Mouse (Mus musculus): ENCODE measurements at regions not wholly inside any gene's neighbourhood (a gene's known extent, or its start where the extent isn't known, plus 50 kb on each side); places are given as distances from the start of the nearest gene placed in this dataset.

DNA sequence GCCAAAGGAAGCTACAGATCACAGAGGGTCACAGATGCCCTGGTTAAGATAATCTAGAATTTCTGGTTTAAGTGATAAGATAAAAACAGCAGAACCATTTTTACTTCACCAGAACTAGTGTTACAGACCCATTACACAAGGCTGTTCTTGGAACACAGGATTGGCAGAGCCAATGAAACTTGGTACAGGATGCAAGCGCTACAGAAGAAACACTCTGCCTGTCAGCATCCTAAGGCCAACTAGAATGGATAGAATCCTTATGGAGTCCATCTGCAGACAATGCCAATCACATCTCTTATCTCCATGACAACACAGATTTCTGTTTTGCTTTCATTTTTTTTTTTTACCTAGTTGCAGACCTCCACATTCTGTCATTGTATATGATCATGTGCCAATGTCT is 759.4 kb upstream of the Stxbp6 start:
- 94% methylated on average over 1 of the region's 1 CpGs for WGBS
- no peak overlapping the region for H3K4me3 ChIP-seq
- H3K9me3 ChIP-seq = 0 out of 2 replicates have a peak, but pooled peaks cover 4% of the 10 kb centered on the region
- H3K27ac ChIP-seq = no peak overlapping the region
- no peak overlapping the region for H3K9ac ChIP-seq
- no peak for ATAC-seq (ENCODE audit: low FRiP score, low read depth)
- H3K36me3 ChIP-seq = no peaks in the 10 kb centered on the region
- H3K4me1 ChIP-seq = 0 out of 2 replicates have a peak, but pooled peaks cover 11% of the 10 kb centered on the region
- no peaks in the 10 kb centered on the region for H3K27me3 ChIP-seq (replicated peaks)
- H3K4me2 ChIP-seq (replicated peaks) = no peak overlapping the region

GRCm38 (mm10) chr12:45833414-45833762 is 758.9 kb upstream of the Stxbp6 start:
- peak; percentile 68; the same call in 1 of the 2 replicates for ATAC-seq (ENCODE audit: low FRiP score, low read depth)

DNA sequence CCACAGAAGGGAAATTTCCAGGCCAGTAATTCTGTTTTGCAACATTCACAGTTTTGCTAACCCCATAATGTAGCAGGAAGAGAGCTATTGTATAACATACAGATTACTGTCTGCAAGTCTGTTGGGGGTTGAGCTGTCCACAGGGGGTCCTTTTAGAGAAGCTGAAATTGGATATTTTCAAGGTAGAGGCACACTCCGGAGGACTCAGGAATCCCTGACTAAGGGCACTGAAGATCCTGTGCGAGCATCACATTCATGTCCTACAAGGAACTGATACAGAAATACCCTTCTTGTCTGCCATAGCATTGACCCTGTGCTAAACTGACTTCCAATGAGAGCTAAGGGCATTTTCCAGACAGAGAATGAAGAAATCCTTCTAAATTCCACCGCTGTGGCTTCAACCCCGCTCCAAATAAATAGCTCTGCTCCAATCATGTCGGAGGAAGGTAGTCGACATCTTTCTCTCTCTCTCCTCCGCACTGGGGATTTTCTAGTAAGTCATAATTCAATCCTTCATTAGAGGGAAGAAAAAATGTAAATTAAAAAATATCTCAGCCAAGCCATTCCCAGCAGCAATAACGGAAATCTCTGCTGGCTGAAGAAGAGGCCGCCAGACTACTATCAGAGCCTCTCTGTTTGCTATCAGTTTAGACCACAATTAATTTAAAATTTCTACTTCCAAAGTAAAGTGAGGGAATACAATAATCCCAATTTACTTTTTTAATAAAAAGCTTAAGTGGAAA is 758.3 kb upstream of the Stxbp6 start:
- Histone ChIP-seq H3K27ac (no peak overlapping the region), H3K27me3 (replicated peaks) (no peaks in the 10 kb centered on the region), H3K9me3 (0 out of 2 replicates have a peak, but pooled peaks cover 4% of the 10 kb centered on the region), H3K4me3 (no peak overlapping the region), H3K4me2 (replicated peaks) (no peak overlapping the region), H3K4me1 (0 out of 2 replicates have a peak, but pooled peaks cover 11% of the 10 kb centered on the region), H3K36me3 (no peaks in the 10 kb centered on the region), H3K9ac (no peak overlapping the region)
- peak; percentile 33; the same call in 1 of the 2 replicates for ATAC-seq (ENCODE audit: low FRiP score, low read depth)
- WGBS = 48% methylated on average over 9 of the region's 9 CpGs

More at GRCm38 (mm10) chr12:45833414-45833762, 758.9 kb upstream of the Stxbp6 start:
- no peak overlapping the region for H3K27ac ChIP-seq
- H3K4me1 ChIP-seq = 0 out of 2 replicates have a peak, but pooled peaks cover 11% of the 10 kb centered on the region
- no peaks in the 10 kb centered on the region for H3K27me3 ChIP-seq (replicated peaks)
- H3K4me2 ChIP-seq (replicated peaks) = no peak overlapping the region
- 9% methylated on average over 4 of the region's 4 CpGs for WGBS
- H3K9ac ChIP-seq = no peak overlapping the region
- H3K4me3 ChIP-seq = no peak overlapping the region
- H3K9me3 ChIP-seq = 0 out of 2 replicates have a peak, but pooled peaks cover 4% of the 10 kb centered on the region
- no peaks in the 10 kb centered on the region for H3K36me3 ChIP-seq

GRCm38 (mm10) chr12:45824861-45825260 is 750.4 kb upstream of the Stxbp6 start:
- Histone ChIP-seq H3K9ac (no peak overlapping the region), H3K36me3 (no peaks in the 10 kb centered on the region)
- 0 out of 2 replicates have a peak, but pooled peaks have one; percentile 41 for ATAC-seq (ENCODE audit: low FRiP score, low read depth)

More at GRCm38 (mm10) chr12:45824861-45825260, 750.4 kb upstream of the Stxbp6 start:
- Histone ChIP-seq H3K4me2 (replicated peaks) (no peak overlapping the region), H3K4me1 (no peaks in the 10 kb centered on the region), H3K27ac (no peak overlapping the region), H3K4me3 (no peak overlapping the region), H3K9me3 (no peaks in the 10 kb centered on the region), H3K27me3 (replicated peaks) (no peaks in the 10 kb centered on the region)

Data from neural tube, embryonic 12.5 days (tissue).